ENCODE assay signal across 8 mouse cellular contexts in the genomic region with DNA sequence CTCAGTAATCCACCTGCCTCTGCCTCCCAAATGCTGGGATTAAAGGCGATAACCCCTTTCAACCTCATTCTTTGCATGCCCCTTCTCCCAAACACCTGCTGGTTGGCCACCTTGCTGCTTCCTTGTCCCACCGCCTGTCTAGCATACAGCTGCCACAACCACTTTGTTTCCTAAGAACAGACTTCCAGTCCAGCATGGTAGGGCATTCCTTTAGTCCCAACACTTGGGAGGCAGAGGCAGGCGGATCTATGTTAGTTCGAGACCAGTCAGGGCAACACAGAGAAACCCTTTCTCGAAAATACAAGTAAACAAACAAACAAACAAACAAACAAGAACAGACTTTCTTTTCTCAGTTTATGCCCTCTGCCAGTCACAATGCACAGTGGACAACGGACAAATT. TPM values are rescaled to one million over a fixed set of nuclear protein-coding genes. Genes with fewer than 3 reads are reported as not detected.
DNase-seq lines count a peak whose midpoint lies in the region; ATAC-seq and TF ChIP-seq lines count a peak whose summit lies in the region.

No protein-coding gene starts in this region.

- no peak for TF ChIP-seq CTCF in CH12.LX (conservative IDR thresholded peaks at IDR 0.05 in 1 of 2, IDR thresholded peaks at IDR 0.05 in 1 of 2; ENCODE audit: low read depth in 2 of 2, low read length in 2 of 2)

- 43% methylated on average over 6 of the region's 6 CpGs for WGBS in forebrain, embryonic 11.5 days
- 34% methylated on average over 6 of the region's 6 CpGs for WGBS in liver, embryonic 12.5 days (ENCODE audit: insufficient replicate concordance)

- intact Hi-C loops in heart, postnatal 36 days (cut with DNase I), result loop anchor here (2.0 kb wide), 1 partner anchor 26 kb away; a partner anchor contains a TSS

- H3K36me3 ChIP-seq in CH12.LX (replicated peaks in 1 of 2; ENCODE audit: control insufficient read depth in 1 of 2, insufficient read depth in 1 of 2, low read length in 1 of 2), result peaks cover 0 to 2% of the 10 kb centered on the region in 2 experiments
- H3K36me3 ChIP-seq in forebrain, embryonic 11.5 days (ENCODE audit: control insufficient read depth, insufficient read depth, low read length), result no peaks in the 10 kb centered on the region
- no peaks in the 10 kb centered on the region; the same call in 1 of the 2 replicates for H3K36me3 ChIP-seq in liver, embryonic 12.5 days

- peak; percentile 87 for DNase-seq in heart, adult 11 months
- DNase-seq in heart, postnatal 36 days, result no peak
- no peak for DNase-seq in CH12.LX (ENCODE audit: extremely low read depth)
- DNase-seq in forebrain, embryonic 11.5 days (ENCODE audit: low spot score), result no peak
- DNase-seq in ovary, postnatal 10 days (ENCODE audit: low spot score), result no peak
- DNase-seq in testis, postnatal 14 days (ENCODE audit: low spot score), result no peak

- in situ Hi-C loops in CH12.LX (cut with MboI; ENCODE audit: low pct_ligation_motif_present, low pct_unique_long_range_greater_than_20kb, low sequenced_read_pairs), result no loop called here

- TF ChIP-seq EP300 in CH12.LX (IDR thresholded peaks at IDR 0.05; ENCODE audit: low read length), result no peak

- H3K9ac ChIP-seq in CH12.LX (ENCODE audit: insufficient read depth, low read depth), result no peak overlapping the region
- peak overlapping the region; percentile 99 for H3K9ac ChIP-seq in forebrain, embryonic 11.5 days (ENCODE audit: low read length)
- H3K9ac ChIP-seq in liver, embryonic 12.5 days, result peak overlapping the region; percentile 98

- peak overlapping the region; percentile 75 for H3K4me2 ChIP-seq in CH12.LX (ENCODE audit: insufficient read depth, low read depth, poor library complexity, severe bottlenecking)
- peak overlapping the region; percentile 57 for H3K4me2 ChIP-seq in forebrain, embryonic 11.5 days (ENCODE audit: low read depth, low read length, severe bottlenecking)
- peak overlapping the region; percentile 88 for H3K4me2 ChIP-seq in liver, embryonic 12.5 days

- no peaks in the 10 kb centered on the region for H3K9me3 ChIP-seq in CH12.LX (replicated peaks; ENCODE audit: low read length)
- no peaks in the 10 kb centered on the region for H3K9me3 ChIP-seq in forebrain, embryonic 11.5 days (ENCODE audit: control insufficient read depth, low read length)
- H3K9me3 ChIP-seq in liver, embryonic 12.5 days (replicated peaks), result no peaks in the 10 kb centered on the region

- H3K27ac ChIP-seq in CH12.LX (ENCODE audit: insufficient read depth, low read depth), result no peak overlapping the region
- H3K27ac ChIP-seq in forebrain, embryonic 11.5 days (ENCODE audit: low read depth, low read length), result no peak overlapping the region
- peak overlapping the region; percentile 52 for H3K27ac ChIP-seq in liver, embryonic 12.5 days

- TF ChIP-seq RAD21 in CH12.LX (IDR thresholded peaks at IDR 0.05; ENCODE audit: low read depth, low read length), result no peak

- dilution Hi-C loops in CH12.LX (cut with MboI; ENCODE audit: extremely low pct_ligation_motif_present, extremely low pct_unique_long_range_greater_than_20kb, low sequenced_read_pairs), result no loop called here

- H3K4me1 ChIP-seq in CH12.LX (ENCODE audit: control insufficient read depth in 1 of 2, insufficient read depth in 2 of 2), result peaks cover 8 to 31% of the 10 kb centered on the region in 2 experiments
- peaks cover 10% of the 10 kb centered on the region for H3K4me1 ChIP-seq in forebrain, embryonic 11.5 days (replicated peaks; ENCODE audit: control insufficient read depth, insufficient read depth, low read length)
- peaks cover 51% of the 10 kb centered on the region for H3K4me1 ChIP-seq in liver, embryonic 12.5 days

- peaks cover 28% of the 10 kb centered on the region for H3K79me2 ChIP-seq in CH12.LX (replicated peaks; ENCODE audit: control insufficient read depth, extremely low read depth, insufficient read depth, poor library complexity, severe bottlenecking)

- H3K27me3 ChIP-seq in CH12.LX (replicated peaks), result peaks cover 29% of the 10 kb centered on the region
- no peaks in the 10 kb centered on the region for H3K27me3 ChIP-seq in forebrain, embryonic 11.5 days (ENCODE audit: control insufficient read depth, insufficient read depth, low read length)
- peaks cover 23% of the 10 kb centered on the region for H3K27me3 ChIP-seq in liver, embryonic 12.5 days (replicated peaks)

- peak overlapping the region; percentile 51 to 63 (median 56) for H3K4me3 ChIP-seq in CH12.LX (replicated peaks in 1 of 3; ENCODE audit: low read depth in 2 of 3, low read length in 2 of 3, poor library complexity in 1 of 3)
- peak overlapping the region; percentile 90 for H3K4me3 ChIP-seq in forebrain, embryonic 11.5 days (ENCODE audit: low read depth, low read length)
- H3K4me3 ChIP-seq in liver, embryonic 12.5 days, result peak overlapping the region; percentile 98

- TF ChIP-seq POLR2A in CH12.LX (IDR thresholded peaks at IDR 0.05; ENCODE audit: low read depth, low read length), result no peak

- 0 out of 2 replicates have a peak, but pooled peaks have one; percentile 1 for ATAC-seq in forebrain, embryonic 11.5 days (replicated peaks; ENCODE audit: low FRiP score)
- no peak for ATAC-seq in liver, embryonic 12.5 days
- no peak for ATAC-seq in activated CD4-positive, CD25-positive, alpha-beta regulatory T cell, adult 4 months

TF ChIP-seq in CH12.LX, 34 proteins besides CTCF, POLR2A, EP300 and RAD21:
- no peak for TF ChIP-seq CHD2 (IDR thresholded peaks at IDR 0.05; ENCODE audit: low read length)
- no peak for TF ChIP-seq USF2 (conservative IDR thresholded peaks at IDR 0.05; ENCODE audit: low read depth, low read length)
- no peak for TF ChIP-seq MEF2A (IDR thresholded peaks at IDR 0.05; ENCODE audit: borderline replicate concordance, low read depth, low read length)
- TF ChIP-seq MYC (IDR thresholded peaks at IDR 0.05; ENCODE audit: low read depth, low read length), result no peak
- TF ChIP-seq TCF12 (IDR thresholded peaks at IDR 0.05; ENCODE audit: low read depth, low read length), result no peak
- no peak for TF ChIP-seq SMC3 (IDR thresholded peaks at IDR 0.05; ENCODE audit: low read depth, low read length)
- no peak for TF ChIP-seq E2F4 (IDR thresholded peaks at IDR 0.05; ENCODE audit: insufficient replicate concordance, low read depth, low read length)
- no peak for TF ChIP-seq NRF1 (IDR thresholded peaks at IDR 0.05; ENCODE audit: low read depth, low read length)
- no peak for TF ChIP-seq PAX5 (IDR thresholded peaks at IDR 0.05; ENCODE audit: low read length)
- TF ChIP-seq KAT2A (IDR thresholded peaks at IDR 0.05; ENCODE audit: insufficient replicate concordance, low read length), result no peak
- no peak for TF ChIP-seq ZNF384 (IDR thresholded peaks at IDR 0.05; ENCODE audit: low read depth, low read length)
- no peak for TF ChIP-seq MAFK (IDR thresholded peaks at IDR 0.05; ENCODE audit: insufficient replicate concordance, low read length)
- no peak for TF ChIP-seq TBP (conservative IDR thresholded peaks at IDR 0.05; ENCODE audit: low read depth, low read length)
- no peak for TF ChIP-seq ZMIZ1 (IDR thresholded peaks at IDR 0.05; ENCODE audit: low read depth, low read length)
- TF ChIP-seq MXI1 (IDR thresholded peaks at IDR 0.05; ENCODE audit: low read depth, low read length), result no peak
- no peak for TF ChIP-seq CHD1 (IDR thresholded peaks at IDR 0.05; ENCODE audit: low read depth, low read length)
- no peak for TF ChIP-seq ZKSCAN1 (IDR thresholded peaks at IDR 0.05; ENCODE audit: borderline replicate concordance, low read depth, low read length)
- no peak for TF ChIP-seq ZC3H11A (IDR thresholded peaks at IDR 0.05; ENCODE audit: low read depth, low read length)
- no peak for TF ChIP-seq USF1 (IDR thresholded peaks at IDR 0.05; ENCODE audit: low read depth, low read length)
- TF ChIP-seq POLR2AphosphoS2 (IDR thresholded peaks at IDR 0.05; ENCODE audit: low read depth, low read length), result no peak

RNA-seq across cellular contexts. Expression of a gene that starts 0.6 kb away (rescaled TPM):
- total RNA-seq in heart, postnatal 36 days (2021), result 10 to 100 TPM; 27.2 to 30.8 TPM
- total RNA-seq in CH12.LX (2012; rRNA removed) (5.5 and 8.0 TPM in 2 replicates), CH12.LX (2014; rRNA removed) (6.0 and 6.8 TPM in 2 replicates)
- 18.8 and 21.8 TPM in 2 replicates for polyA plus RNA-seq in CH12.LX (2012; ENCODE audit: insufficient read length, low read depth)
- 30.4 and 32.9 TPM in 2 replicates for polyA plus RNA-seq in forebrain, embryonic 11.5 days (2014; fragmentation: Nextera tagmentation; extraction: Ambion mirVana)
- polyA plus RNA-seq in liver, embryonic 12.5 days (2016; fragmentation: Nextera tagmentation; extraction: Ambion mirVana), result 12.6 and 14.8 TPM in 2 replicates
- polyA plus RNA-seq in activated CD4-positive, CD25-positive, alpha-beta regulatory T cell, adult 4 months (2017; shearing (Covaris generic)), result 1 to 10 TPM; 3.4 to 4.2 TPM

RNA-seq across cellular contexts. Expression of a gene that starts 11.8 kb away (rescaled TPM):
- total RNA-seq in heart, postnatal 36 days (2021), result 1 to 10 TPM; 1.6 to 2.0 TPM
- total RNA-seq in CH12.LX (2012; rRNA removed), result not detected in 2 replicates
- not detected in 2 replicates for total RNA-seq in CH12.LX (2014; rRNA removed)
- not detected in 2 replicates for polyA plus RNA-seq in CH12.LX (2012; ENCODE audit: insufficient read length, low read depth)
- polyA plus RNA-seq in forebrain, embryonic 11.5 days (2014; fragmentation: Nextera tagmentation; extraction: Ambion mirVana), result 0.13 and 0.16 TPM in 2 replicates
- 0.15 TPM in 1 of 2 replicates, not detected in the other for polyA plus RNA-seq in liver, embryonic 12.5 days (2016; fragmentation: Nextera tagmentation; extraction: Ambion mirVana)
- polyA plus RNA-seq in activated CD4-positive, CD25-positive, alpha-beta regulatory T cell, adult 4 months (2017; shearing (Covaris generic)), result not detected

RNA-seq across cellular contexts. Expression of a gene that starts 26.2 kb away (rescaled TPM):
- total RNA-seq in heart, postnatal 36 days (2021), result 1,000 to 10,000 TPM; 1,119 to 1,132 TPM
- total RNA-seq in CH12.LX (2012; rRNA removed), result 567 and 782 TPM in 2 replicates
- total RNA-seq in CH12.LX (2014; rRNA removed), result 199 and 240 TPM in 2 replicates
- 276 and 399 TPM in 2 replicates for polyA plus RNA-seq in CH12.LX (2012; ENCODE audit: insufficient read length, low read depth)
- 354 and 397 TPM in 2 replicates for polyA plus RNA-seq in forebrain, embryonic 11.5 days (2014; fragmentation: Nextera tagmentation; extraction: Ambion mirVana)
- polyA plus RNA-seq in liver, embryonic 12.5 days (2016; fragmentation: Nextera tagmentation; extraction: Ambion mirVana), result 355 and 360 TPM in 2 replicates
- 100 to 1,000 TPM; 209 to 291 TPM for polyA plus RNA-seq in activated CD4-positive, CD25-positive, alpha-beta regulatory T cell, adult 4 months (2017; shearing (Covaris generic))
